Mouse (Mus musculus) G1E (cell line): ENCODE measurements around the gene Flvcr2. TPM values are rescaled to one million over a fixed set of nuclear protein-coding genes. Genes with fewer than 3 reads are reported as not detected.

Source experiments
- ATAC-seq: 2 replicates; pipeline ENCODE4 v1.8.0; 2016; ENCODE audit warnings: mild to moderate bottlenecking; ENCODE audit not compliant: insufficient number of reproducible peaks, poor library complexity, low FRiP score, severe bottlenecking; ENCODE audit errors: extremely low read depth
- DNase-seq: peaks from one replicate; pipeline ENCODE4 v3.0.0; 2012; ENCODE audit warnings: low spot score
- H3K27me3 ChIP-seq: 2 replicates; pipeline ENCODE4 v1.6.1; 2012; ENCODE audit warnings: mild to moderate bottlenecking, low read length, inconsistent platforms; ENCODE audit not compliant: insufficient read depth
- H3K36me3 ChIP-seq: replicated peaks from 2 replicates; pipeline ENCODE3; 2012; ENCODE audit warnings: mild to moderate bottlenecking, inconsistent platforms
- H3K4me1 ChIP-seq: 2 replicates; pipeline ENCODE4 v1.6.1; 2012; ENCODE audit warnings: low read depth, low read length, inconsistent platforms, mixed read lengths; ENCODE audit not compliant: insufficient read depth
- H3K4me3 ChIP-seq: 2 replicates; pipeline ENCODE4 v1.5.1; 2012; ENCODE audit warnings: low read depth, mild to moderate bottlenecking, inconsistent platforms, low read length, moderate library complexity, mixed read lengths
- H3K9me3 ChIP-seq: replicated peaks from 2 replicates; pipeline ENCODE4 v1.6.1; 2012; ENCODE audit warnings: inconsistent platforms
- CTCF ChIP-seq: IDR thresholded peaks from 2 replicates; pipeline ENCODE4 v1.5.1; 2012; ENCODE audit warnings: low read depth, low read length, inconsistent platforms, mixed read lengths
- GATA1 ChIP-seq: IDR thresholded peaks from 2 replicates; pipeline ENCODE4 v1.6.1; 2012; ENCODE audit warnings: borderline replicate concordance, low read length, inconsistent platforms, mixed read lengths
- GATA2 ChIP-seq: IDR thresholded peaks from 2 replicates; pipeline ENCODE4 v1.6.1; 2012; ENCODE audit warnings: low read depth, low read length, inconsistent platforms, borderline replicate concordance
- POLR2AphosphoS5 ChIP-seq: IDR thresholded peaks from 2 replicates; pipeline ENCODE4 v1.6.1; 2012; ENCODE audit warnings: low read depth, low read length, inconsistent platforms; ENCODE audit not compliant: insufficient replicate concordance
- TAL1 ChIP-seq: conservative IDR thresholded peaks from 2 replicates; pipeline ENCODE4 v1.6.1; 2012; ENCODE audit warnings: low read depth, low read length, inconsistent platforms, mixed read lengths
- polyA plus RNA-seq: library from polyadenylated mRNA; stranded (reverse); fragments of >175 nt; gene quantifications from 2 replicates; pipeline ENCODE4 v1.2.3, GENCODE M21; 2012
- total RNA-seq, 2 experiments: library from RNA; stranded (forward) in 1 of 2; stranded (reverse) in 1 of 2; fragments of 200-1000 nt in 1 of 2; fragments of >200 nt in 1 of 2; fragmentation: Nextera tagmentation in 1 of 2; gene quantifications; 2 replicates each; pipeline ENCODE4 v1.2.3; 2014 to 2017

Flvcr2 gene
- total and polyA plus RNA-seq, 3 experiments = 0.16 TPM; not detected in 2

DNA sequence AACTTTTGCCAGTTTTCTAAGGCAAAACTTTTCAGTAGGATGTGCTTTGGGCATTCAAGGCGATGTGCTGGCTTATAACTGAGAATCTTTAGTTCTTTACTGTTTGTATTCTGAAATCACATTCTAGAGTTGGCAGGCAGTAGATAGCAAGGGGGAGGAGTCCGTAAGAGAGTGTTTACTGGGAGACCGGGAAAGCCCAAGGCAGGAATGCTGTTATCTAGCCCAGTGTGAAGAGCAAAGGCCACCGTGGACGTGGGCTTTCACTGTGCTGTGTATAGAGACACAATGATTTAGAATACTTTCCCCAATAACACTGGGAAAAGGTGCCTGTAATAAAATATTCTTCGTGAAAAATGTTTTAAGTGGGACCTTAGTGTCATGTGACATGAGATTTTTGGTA is 63.4 kb downstream of the Flvcr2 start:
- Histone ChIP-seq H3K4me1 (no peaks in the 10 kb centered on the region), H3K4me3 (no peak overlapping the region), H3K36me3 (peaks cover 47% of the 10 kb centered on the region), H3K27me3 (no peaks in the 10 kb centered on the region), H3K9me3 (no peaks in the 10 kb centered on the region)
- no peak for TF ChIP-seq CTCF
- TF ChIP-seq TAL1 = no peak
- no peak for TF ChIP-seq POLR2AphosphoS5
- no peak for TF ChIP-seq GATA2
- no peak for TF ChIP-seq GATA1
- ATAC-seq = no peak
- no peak for DNase-seq

DNA sequence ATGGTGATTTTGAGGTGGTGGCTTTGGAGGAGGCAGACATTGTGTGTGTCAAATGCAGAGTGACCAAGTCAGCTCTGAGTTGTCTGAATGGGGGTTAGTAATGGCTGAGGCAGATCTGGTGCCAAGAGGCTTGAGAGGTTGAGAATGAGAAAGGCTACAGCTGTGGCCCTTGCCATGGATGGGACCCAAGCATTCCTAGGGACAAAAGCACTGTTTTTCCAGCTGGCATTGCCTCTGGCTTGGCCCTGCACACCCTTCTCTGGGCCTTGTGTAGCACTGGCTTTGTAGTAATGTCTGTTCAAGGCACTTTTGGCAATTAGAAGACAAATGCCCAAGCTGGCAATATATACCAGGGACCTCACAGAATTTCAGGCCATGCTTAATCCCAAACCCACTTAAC is 64.6 kb downstream of the Flvcr2 start:
- no peaks in the 10 kb centered on the region for H3K4me1 ChIP-seq
- no peak for TF ChIP-seq GATA2
- no peak for TF ChIP-seq TAL1
- TF ChIP-seq CTCF = no peak
- no peak for TF ChIP-seq GATA1
- TF ChIP-seq POLR2AphosphoS5 = no peak
- ATAC-seq (no peak), DNase-seq (no peak)
- H3K4me3 ChIP-seq = no peak overlapping the region
- peaks cover 58% of the 10 kb centered on the region for H3K36me3 ChIP-seq
- no peaks in the 10 kb centered on the region for H3K27me3 ChIP-seq
- H3K9me3 ChIP-seq = no peaks in the 10 kb centered on the region

DNA sequence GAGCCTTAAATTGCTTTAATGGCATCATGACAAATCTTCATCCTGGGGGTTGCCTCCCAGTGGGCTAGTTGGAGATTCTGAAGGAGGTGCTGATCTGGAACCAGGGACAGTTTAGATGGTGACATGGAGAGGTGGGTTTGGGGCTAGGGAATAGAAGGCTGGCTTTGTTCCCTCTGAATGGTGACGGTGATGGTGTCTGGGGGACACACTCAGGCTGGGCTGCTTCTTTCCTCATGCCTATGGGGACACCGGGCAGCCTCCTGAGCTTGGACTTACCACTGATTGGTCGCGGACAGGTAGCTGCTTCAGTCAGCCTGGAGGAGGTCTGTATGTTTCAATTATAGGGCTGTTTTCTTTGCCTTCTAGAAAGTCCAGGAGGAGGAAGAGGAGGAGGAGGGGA is 65.3 kb downstream of the Flvcr2 start:
- peaks cover 65% of the 10 kb centered on the region for H3K36me3 ChIP-seq
- H3K27me3 ChIP-seq = no peaks in the 10 kb centered on the region
- TF ChIP-seq POLR2AphosphoS5 (no peak), GATA1 (no peak), CTCF (no peak), GATA2 (no peak), TAL1 (no peak)
- no peaks in the 10 kb centered on the region for H3K9me3 ChIP-seq
- no peak for ATAC-seq
- no peaks in the 10 kb centered on the region for H3K4me1 ChIP-seq
- H3K4me3 ChIP-seq = no peak overlapping the region
- DNase-seq = no peak

DNA sequence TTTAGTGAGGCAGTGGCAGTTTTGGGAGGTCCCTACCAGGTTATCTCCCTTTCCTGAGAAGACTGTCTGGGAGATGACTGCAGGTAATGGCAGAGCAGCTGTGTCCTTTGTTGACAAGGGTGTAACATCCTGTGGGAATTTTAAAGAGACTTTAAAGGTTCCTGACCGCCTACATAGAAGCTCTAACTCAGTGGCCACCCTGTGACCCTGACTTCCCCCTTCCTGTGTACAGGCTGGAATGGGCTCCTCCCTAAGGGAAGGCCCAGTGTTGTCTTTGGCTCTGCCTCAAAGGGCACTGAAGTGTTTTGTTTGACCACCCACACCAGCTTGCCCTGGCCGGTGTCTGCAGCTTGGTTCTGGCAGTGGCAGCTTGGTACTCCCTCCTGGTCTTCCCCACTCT is 67.3 kb downstream of the Flvcr2 start:
- DNase-seq = no peak
- TF ChIP-seq GATA2 (no peak), TAL1 (no peak), CTCF (no peak), POLR2AphosphoS5 (no peak), GATA1 (no peak)
- H3K9me3 ChIP-seq = no peaks in the 10 kb centered on the region
- peaks cover 4% of the 10 kb centered on the region; the same call in 1 of the 2 replicates for H3K4me1 ChIP-seq
- no peaks in the 10 kb centered on the region for H3K27me3 ChIP-seq
- no peak for ATAC-seq
- no peak overlapping the region for H3K4me3 ChIP-seq
- peaks cover 84% of the 10 kb centered on the region for H3K36me3 ChIP-seq

DNA sequence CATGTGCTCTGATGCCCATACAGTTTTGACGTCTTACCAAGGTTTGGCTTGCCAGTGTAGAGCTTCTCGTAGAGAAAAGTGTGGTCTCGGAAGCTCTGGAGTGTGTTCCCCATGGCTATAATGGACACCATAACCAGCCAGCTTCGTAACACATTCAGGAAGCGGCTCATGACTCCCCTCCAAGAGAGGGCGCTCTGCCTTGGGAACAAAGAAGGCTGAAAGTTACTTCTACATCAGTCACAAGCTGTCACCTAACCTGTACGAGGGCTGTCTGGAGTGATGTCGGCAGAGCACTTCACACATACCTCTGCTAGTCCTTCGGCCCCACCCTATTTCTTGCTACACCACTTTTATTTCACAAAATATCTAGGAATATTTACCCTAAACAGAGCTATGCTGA is 75.7 kb downstream of the Flvcr2 start:
- no peak for TF ChIP-seq GATA1
- no peak for TF ChIP-seq CTCF
- TF ChIP-seq TAL1 = no peak
- TF ChIP-seq GATA2 = no peak
- no peak for TF ChIP-seq POLR2AphosphoS5
- Histone ChIP-seq H3K36me3 (peaks cover 66% of the 10 kb centered on the region), H3K9me3 (no peaks in the 10 kb centered on the region), H3K4me3 (no peak overlapping the region), H3K4me1 (peaks cover 45% of the 10 kb centered on the region), H3K27me3 (no peaks in the 10 kb centered on the region)
- DNase-seq (no peak), ATAC-seq (no peak)

DNA sequence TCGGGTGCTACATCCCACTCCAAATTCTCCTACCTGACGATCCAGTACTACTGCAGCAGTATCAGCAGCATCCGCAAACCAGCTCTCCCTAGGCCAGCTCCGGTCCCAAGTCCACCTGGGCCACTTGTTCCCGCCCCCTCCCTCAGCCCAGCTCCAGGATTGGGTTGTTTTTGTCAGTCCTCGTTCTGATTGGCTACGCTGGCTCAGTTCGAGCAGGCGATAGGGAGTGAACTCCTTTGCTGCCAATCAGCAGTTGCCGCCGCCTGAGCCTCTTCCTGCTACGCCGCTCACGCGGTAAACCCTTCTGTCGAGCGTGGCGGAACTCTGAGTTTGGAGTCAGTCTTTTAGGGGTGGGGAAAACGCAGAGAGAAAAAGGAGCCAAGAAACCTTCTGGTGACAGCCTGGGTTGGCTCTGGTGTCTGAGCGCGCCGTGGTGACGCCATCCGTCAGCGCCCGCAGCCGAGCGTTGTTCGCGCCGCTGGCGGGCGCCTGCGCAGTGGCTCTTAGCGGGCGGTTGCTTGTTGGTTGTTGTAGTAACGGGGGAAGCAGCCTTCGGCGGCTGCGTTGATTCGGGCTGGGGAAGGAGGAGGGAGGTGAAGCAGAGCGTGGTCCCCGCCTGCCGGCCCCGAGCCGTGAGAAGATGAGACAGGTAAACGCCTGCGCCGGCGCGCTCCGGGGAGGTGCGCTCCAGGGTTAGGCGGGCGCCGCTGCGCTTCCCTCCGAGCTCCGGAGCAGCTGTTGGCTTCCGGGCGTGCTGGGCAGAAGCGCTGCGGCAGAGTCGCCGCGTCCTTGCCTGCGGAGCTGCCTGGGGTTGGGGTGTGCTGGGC is 78.3 kb downstream of the Flvcr2 start, which contains the start of the genes Erg28 and Ttll5:
TSS of gene Erg28 (minus strand) at position 113 of the 827 bp plus-strand sequence.
TSS of gene Ttll5 (plus strand) at position 222 of the 827 bp plus-strand sequence.
- Histone ChIP-seq H3K4me1 (peaks cover 36% of the 10 kb centered on the region), H3K27me3 (no peaks in the 10 kb centered on the region), H3K36me3 (peaks cover 62% of the 10 kb centered on the region), H3K4me3 (peak within 1 kb of the TSS; percentile 83), H3K9me3 (no peaks in the 10 kb centered on the region)
- TF ChIP-seq POLR2AphosphoS5 (no peak), TAL1 (no peak), CTCF (no peak), GATA1 (no peak), GATA2 (no peak)
- ATAC-seq = peak; percentile 97
- DNase-seq = peak; percentile 99
